Mouse (Mus musculus) erythroid progenitor cell, adult 5-6 weeks (primary cell): ENCODE measurements around the gene Itga6. TPM values are rescaled to one million over a fixed set of nuclear protein-coding genes. Genes with fewer than 3 reads are reported as not detected.
"Not testable (repeated sequence)": the region's sequence is repeated elsewhere in the genome, so short reads cannot be mapped to it uniquely, and the experiment has no call there.

Source experiments
- ATAC-seq: replicated peaks from 2 replicates; pipeline ENCODE4 v1.8.0; 2016; ENCODE audit warnings: moderate number of reproducible peaks, mild to moderate bottlenecking, moderate TSS enrichment, inconsistent platforms; ENCODE audit not compliant: poor library complexity, low FRiP score, severe bottlenecking
- total RNA-seq, 2 experiments: library from RNA; stranded (forward) in 1 of 2; stranded (reverse) in 1 of 2; fragments of 150-400 nt in 1 of 2; fragments of 186-747, 209-891 nt in 1 of 2; gene quantifications; 2 replicates each; pipeline versions ENCODE4 v1.2.3 to v1.2.4; 2015 to 2017; ENCODE audit warnings: low replicate concordance in 2 of 2

Gene Itga6
- total RNA-seq (2015; ENCODE audit: low replicate concordance) (4.7 and 9.6 TPM in 2 replicates), total RNA-seq (2017; ENCODE audit: low replicate concordance) (3.6 and 7.6 TPM in 2 replicates)

- ATAC-seq, result no peak
These were observed at the start of gene Itga6 for GRCm38 (mm10) chr2:71745610-71746374. Gene Itga6, plus strand, starts transcription at chr2:71745616.

- no peak for ATAC-seq
These were observed 48.6 kb upstream of the Itga6 start for GRCm38 (mm10) chr2:71696776-71697175.

- no peak for ATAC-seq
These were observed 47.7 kb upstream of the Itga6 start for GRCm38 (mm10) chr2:71697408-71698336.

GRCm38 (mm10) chr2:71698366-71698765, 47.0 kb upstream of the Itga6 start:
- ATAC-seq, result no peak

GRCm38 (mm10) chr2:71698942-71699341, 46.5 kb upstream of the Itga6 start:
- ATAC-seq, result no peak

GRCm38 (mm10) chr2:71701341-71701740, 44.1 kb upstream of the Itga6 start:
- ATAC-seq, result no peak

- ATAC-seq, result no peak
These were observed 41.1 kb upstream of the Itga6 start for GRCm38 (mm10) chr2:71704309-71704708.

GRCm38 (mm10) chr2:71708886-71709285, 36.5 kb upstream of the Itga6 start:
- no peak for ATAC-seq

- no peak for ATAC-seq
These were observed 33.8 kb upstream of the Itga6 start for GRCm38 (mm10) chr2:71711640-71712039.

- ATAC-seq, result no peak
These were observed 31.0 kb upstream of the Itga6 start for GRCm38 (mm10) chr2:71714416-71714815.

- no peak for ATAC-seq
These were observed 26.4 kb upstream of the Itga6 start for GRCm38 (mm10) chr2:71719005-71719386.

- ATAC-seq, result no peak
These were observed 25.9 kb upstream of the Itga6 start for GRCm38 (mm10) chr2:71719387-71720034.

GRCm38 (mm10) chr2:71720556-71720955, 24.9 kb upstream of the Itga6 start:
- ATAC-seq, result not testable (repeated sequence)

- no peak for ATAC-seq
These were observed 22.5 kb upstream of the Itga6 start for GRCm38 (mm10) chr2:71722913-71723312.

- ATAC-seq, result no peak
These were observed 21.8 kb upstream of the Itga6 start for GRCm38 (mm10) chr2:71723623-71724022.

GRCm38 (mm10) chr2:71724028-71724427, 21.4 kb upstream of the Itga6 start:
- no peak for ATAC-seq

- ATAC-seq, result no peak
These were observed 20.0 kb upstream of the Itga6 start for GRCm38 (mm10) chr2:71725446-71725845.

GRCm38 (mm10) chr2:71726883-71727676, 18.3 kb upstream of the Itga6 start:
- no peak for ATAC-seq

- ATAC-seq, result no peak
These were observed 17.1 kb upstream of the Itga6 start for GRCm38 (mm10) chr2:71728341-71728740.
